Mouse (Mus musculus) hindbrain, embryonic 15.5 days (tissue): ENCODE results near the gene Ap1g2. TPM values are rescaled to one million over a fixed set of nuclear protein-coding genes. Genes with fewer than 3 reads are reported as not detected.

Experiments
- ATAC-seq: fragments of 200-750 bp; cut with Nextera tagmentation; 2 replicates; pipeline ENCODE4 v1.8.0; 2017; ENCODE audit warnings: low read depth, moderate number of reproducible peaks, moderate TSS enrichment; ENCODE audit not compliant: low FRiP score
- H3K27ac ChIP-seq: fragments of 300-500 bp; sonication (generic); replicated peaks from 2 replicates; pipeline ENCODE4 v1.5.1; 2015; ENCODE audit warnings: mild to moderate bottlenecking, inconsistent platforms
- H3K27me3 ChIP-seq: fragments of 300-500 bp; sonication (generic); 2 replicates; pipeline ENCODE4 v1.6.1; 2015; ENCODE audit warnings: control low read depth, inconsistent platforms
- H3K36me3 ChIP-seq: fragments of 300-500 bp; sonication (generic); 2 replicates; pipeline ENCODE4 v1.6.1; 2015; ENCODE audit warnings: control low read depth, inconsistent platforms
- H3K4me1 ChIP-seq: fragments of 300-500 bp; sonication (generic); replicated peaks from 2 replicates; pipeline ENCODE4 v1.6.1; 2015; ENCODE audit warnings: control low read depth, inconsistent platforms
- H3K4me2 ChIP-seq: fragments of 300-500 bp; sonication (generic); 2 replicates; pipeline ENCODE4 v1.6.1; 2015; ENCODE audit warnings: moderate library complexity, mild to moderate bottlenecking, inconsistent platforms
- H3K4me3 ChIP-seq: fragments of 300-500 bp; sonication (generic); 2 replicates; pipeline ENCODE4 v1.5.1; 2015; ENCODE audit warnings: mild to moderate bottlenecking, inconsistent platforms
- H3K9ac ChIP-seq: fragments of 300-500 bp; sonication (generic); 2 replicates; pipeline ENCODE4 v1.6.1; 2015; ENCODE audit warnings: inconsistent platforms
- H3K9me3 ChIP-seq: fragments of 300-500 bp; sonication (generic); 2 replicates; pipeline ENCODE4 v1.6.1; 2016; ENCODE audit warnings: control low read depth, inconsistent platforms
- WGBS: fragments of 180-500 bp; shearing (Covaris S2); methylation state at CpG from one replicate; pipeline ENCODE4 v1.1.7; 2015; 5-methylcytosine and 5-hydroxymethylcytosine counted together
- polyA plus RNA-seq: library from polyadenylated mRNA; unstranded; fragments of >200 nt; fragmentation: Nextera tagmentation; extraction: Ambion mirVana; gene quantifications from 2 replicates; pipeline ENCODE4 v1.2.1, GENCODE M21; 2015

Gene Ap1g2
- polyA plus RNA-seq, 1 experiment from 2014 or later: 7.3 TPM

DNA sequence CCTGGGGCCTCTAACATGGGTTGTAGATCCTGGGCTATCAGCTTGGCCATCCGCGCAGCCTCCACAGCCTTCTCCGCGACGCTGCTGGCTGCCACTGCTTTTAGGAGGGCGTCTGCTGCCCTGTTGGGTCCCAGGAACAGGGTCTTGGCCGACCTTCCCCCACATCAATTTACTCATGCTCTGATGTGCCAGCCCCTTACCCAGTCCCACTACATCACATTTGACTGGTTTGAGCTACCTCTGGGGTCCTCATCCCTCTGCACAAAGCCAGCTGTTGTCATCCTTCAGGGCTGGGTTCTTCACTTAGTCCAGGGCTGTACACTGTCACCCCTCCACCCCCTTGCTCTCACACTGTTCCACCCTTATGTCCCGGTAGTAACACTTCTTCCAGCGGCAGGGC is 3.7 kb upstream of the Ap1g2 start:
- Histone ChIP-seq H3K27ac (no peak overlapping the region; the same call in 1 of the 2 replicates), H3K4me2 (peak overlapping the region; percentile 3; the same call in 1 of the 2 replicates), H3K36me3 (peaks cover 11% of the 10 kb centered on the region; the same call in 1 of the 2 replicates), H3K9ac (0 out of 2 replicates have a peak overlapping the region, but pooled peaks have one; percentile 35), H3K4me3 (no peak overlapping the region), H3K9me3 (no peaks in the 10 kb centered on the region), H3K4me1 (peaks cover 93% of the 10 kb centered on the region), H3K27me3 (no peaks in the 10 kb centered on the region)
- 38% methylated on average over 9 of the region's 9 CpGs for WGBS
- no peak for ATAC-seq

GRCm38 (mm10) chr14:55109048-55109873 is 2.9 kb upstream of the Ap1g2 start:
- 13% methylated on average over 21 of the region's 21 CpGs for WGBS
- no peak for ATAC-seq
- peak overlapping the region; percentile 38 for H3K4me2 ChIP-seq
- H3K27me3 ChIP-seq: no peaks in the 10 kb centered on the region
- H3K36me3 ChIP-seq: peaks cover 11% of the 10 kb centered on the region; the same call in 1 of the 2 replicates
- peaks cover 93% of the 10 kb centered on the region for H3K4me1 ChIP-seq
- peak overlapping the region; percentile 35 for H3K9ac ChIP-seq
- H3K27ac ChIP-seq: peak overlapping the region; percentile 83
- no peak overlapping the region for H3K4me3 ChIP-seq
- H3K9me3 ChIP-seq: no peaks in the 10 kb centered on the region

DNA sequence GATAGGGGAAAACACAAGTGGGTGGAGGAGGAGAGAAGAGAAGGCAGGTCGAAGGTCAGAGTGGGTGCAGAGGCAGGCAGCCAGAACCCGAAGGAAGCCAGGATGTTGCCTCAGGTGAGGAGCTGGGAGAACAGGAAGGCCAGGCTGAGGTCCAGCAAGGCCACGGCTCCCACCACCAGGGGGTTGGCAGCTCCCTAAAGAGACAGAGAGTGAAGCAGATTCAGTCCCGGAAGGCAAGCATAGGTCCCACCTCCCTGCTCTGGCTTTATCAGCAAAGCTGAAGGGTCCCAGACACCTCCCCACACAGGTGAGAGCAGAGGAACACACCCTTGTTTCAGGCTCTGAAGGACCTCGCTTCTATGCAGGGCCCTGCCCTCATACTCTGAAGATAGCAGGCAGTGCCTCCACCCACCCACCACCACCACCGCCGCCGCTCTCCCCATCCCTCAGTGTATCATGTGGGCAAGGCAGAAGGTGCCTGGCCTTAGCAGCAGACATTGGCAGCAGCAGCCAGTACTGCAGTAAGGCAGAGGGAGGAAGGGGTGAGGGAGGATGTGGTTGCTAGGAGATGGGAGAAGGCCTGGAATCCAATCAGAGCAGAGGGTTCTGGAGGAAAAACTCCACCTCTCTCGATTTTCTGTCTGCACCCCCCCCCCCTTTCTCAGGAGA is 1.9 kb upstream of the Ap1g2 start:
- Histone ChIP-seq H3K4me1 (peaks cover 84% of the 10 kb centered on the region), H3K9me3 (no peaks in the 10 kb centered on the region), H3K27me3 (no peaks in the 10 kb centered on the region), H3K4me2 (peak overlapping the region; percentile 38), H3K27ac (peak overlapping the region; percentile 83), H3K9ac (peak overlapping the region; percentile 35), H3K36me3 (peaks cover 8% of the 10 kb centered on the region; the same call in 1 of the 2 replicates), H3K4me3 (no peak overlapping the region)
- WGBS: 32% methylated on average over 9 of the region's 9 CpGs
- ATAC-seq: peak; percentile 76

GRCm38 (mm10) chr14:55106990-55107389 is 597 bp upstream of the Ap1g2 start:
- H3K4me3 ChIP-seq: no peak overlapping the region
- H3K27me3 ChIP-seq: no peaks in the 10 kb centered on the region
- 64% methylated on average over 8 of the region's 8 CpGs for WGBS
- H3K9me3 ChIP-seq: no peaks in the 10 kb centered on the region
- no peaks in the 10 kb centered on the region for H3K36me3 ChIP-seq
- no peak overlapping the region for H3K4me2 ChIP-seq
- H3K27ac ChIP-seq: peak overlapping the region; percentile 83
- H3K9ac ChIP-seq: no peak overlapping the region
- H3K4me1 ChIP-seq: peaks cover 71% of the 10 kb centered on the region
- ATAC-seq: no peak

GRCm38 (mm10) chr14:55105386-55105785 is 1.0 kb downstream of the Ap1g2 start:
- 7% methylated on average over 7 of the region's 7 CpGs for WGBS
- Histone ChIP-seq H3K4me2 (peak overlapping the region; percentile 95), H3K9ac (peak overlapping the region; percentile 52), H3K4me3 (peak overlapping the region; percentile 39), H3K36me3 (no peaks in the 10 kb centered on the region), H3K27ac (peak overlapping the region; percentile 82), H3K27me3 (no peaks in the 10 kb centered on the region), H3K9me3 (no peaks in the 10 kb centered on the region), H3K4me1 (peaks cover 55% of the 10 kb centered on the region)
- no peak for ATAC-seq

DNA sequence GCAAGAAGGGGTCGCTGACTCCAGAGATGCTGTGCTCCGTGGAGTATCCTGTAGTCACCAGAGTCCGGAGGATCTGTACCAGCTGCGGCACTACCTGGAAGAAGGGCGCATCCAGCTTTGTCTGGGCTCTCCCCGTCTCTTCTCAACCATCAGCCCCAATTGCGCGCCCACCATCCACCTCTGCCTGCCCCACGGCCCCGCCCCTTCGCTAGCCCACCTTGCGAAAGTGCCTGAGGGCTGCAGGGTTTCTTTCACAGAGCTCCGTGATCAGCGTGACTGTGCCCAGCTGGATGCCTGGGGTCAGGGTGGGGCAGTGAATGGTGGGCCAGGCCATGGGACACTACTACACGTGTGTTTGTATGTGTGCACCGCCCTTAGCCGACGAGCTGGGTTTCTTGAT is 2.0 kb downstream of the Ap1g2 start:
- no peak overlapping the region for H3K27ac ChIP-seq
- no peaks in the 10 kb centered on the region for H3K9me3 ChIP-seq
- no peak for ATAC-seq
- no peaks in the 10 kb centered on the region for H3K27me3 ChIP-seq
- H3K4me1 ChIP-seq: peaks cover 45% of the 10 kb centered on the region
- WGBS: 89% methylated on average over 18 of the region's 18 CpGs
- H3K9ac ChIP-seq: no peak overlapping the region
- no peaks in the 10 kb centered on the region for H3K36me3 ChIP-seq
- H3K4me2 ChIP-seq: no peak overlapping the region
- no peak overlapping the region for H3K4me3 ChIP-seq

- 84% methylated on average over 15 of the region's 15 CpGs for WGBS
- Histone ChIP-seq H3K4me3 (no peak overlapping the region), H3K9ac (no peak overlapping the region), H3K36me3 (no peaks in the 10 kb centered on the region; the same call in 1 of the 2 replicates), H3K27me3 (no peaks in the 10 kb centered on the region), H3K27ac (no peak overlapping the region), H3K4me1 (peaks cover 32% of the 10 kb centered on the region), H3K4me2 (no peak overlapping the region), H3K9me3 (no peaks in the 10 kb centered on the region)
- no peak for ATAC-seq
These were observed 4.1 kb downstream of the Ap1g2 start for GRCm38 (mm10) chr14:55102253-55102785.

- ATAC-seq: no peak
- Histone ChIP-seq H3K4me3 (no peak overlapping the region), H3K27ac (no peak overlapping the region), H3K9ac (no peak overlapping the region), H3K36me3 (no peaks in the 10 kb centered on the region; the same call in 1 of the 2 replicates), H3K4me2 (no peak overlapping the region), H3K4me1 (peaks cover 33% of the 10 kb centered on the region), H3K27me3 (no peaks in the 10 kb centered on the region), H3K9me3 (no peaks in the 10 kb centered on the region)
- WGBS: 41% methylated on average over 4 of the region's 4 CpGs
These were observed 4.8 kb downstream of the Ap1g2 start for GRCm38 (mm10) chr14:55101592-55101991.

DNA sequence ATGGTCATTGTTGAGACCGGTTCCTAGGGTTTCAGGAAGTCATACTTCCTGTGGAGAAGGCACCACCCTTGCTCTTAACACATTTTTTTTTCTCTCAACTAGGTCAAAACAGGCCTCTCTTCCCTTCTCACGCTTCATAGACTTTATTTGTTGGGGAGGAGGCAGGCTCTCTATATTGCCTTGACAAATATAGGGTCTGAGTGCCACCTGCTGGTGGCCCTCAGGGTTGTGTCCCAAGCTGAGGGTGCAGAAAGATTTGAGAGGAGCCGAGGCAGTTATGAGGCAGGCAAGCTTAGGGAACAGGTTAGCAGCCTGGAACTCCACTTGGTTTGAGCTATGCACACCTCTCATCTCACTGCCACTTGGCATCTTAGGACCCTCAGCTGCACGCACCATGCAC is 8.3 kb downstream of the Ap1g2 start:
- Histone ChIP-seq H3K27ac (peak overlapping the region; percentile 41), H3K9me3 (no peaks in the 10 kb centered on the region), H3K4me2 (no peak overlapping the region), H3K4me1 (peaks cover 36% of the 10 kb centered on the region), H3K4me3 (no peak overlapping the region), H3K36me3 (no peaks in the 10 kb centered on the region; the same call in 1 of the 2 replicates), H3K27me3 (no peaks in the 10 kb centered on the region), H3K9ac (no peak overlapping the region)
- WGBS: 63% methylated on average over 4 of the region's 4 CpGs
- no peak for ATAC-seq

DNA sequence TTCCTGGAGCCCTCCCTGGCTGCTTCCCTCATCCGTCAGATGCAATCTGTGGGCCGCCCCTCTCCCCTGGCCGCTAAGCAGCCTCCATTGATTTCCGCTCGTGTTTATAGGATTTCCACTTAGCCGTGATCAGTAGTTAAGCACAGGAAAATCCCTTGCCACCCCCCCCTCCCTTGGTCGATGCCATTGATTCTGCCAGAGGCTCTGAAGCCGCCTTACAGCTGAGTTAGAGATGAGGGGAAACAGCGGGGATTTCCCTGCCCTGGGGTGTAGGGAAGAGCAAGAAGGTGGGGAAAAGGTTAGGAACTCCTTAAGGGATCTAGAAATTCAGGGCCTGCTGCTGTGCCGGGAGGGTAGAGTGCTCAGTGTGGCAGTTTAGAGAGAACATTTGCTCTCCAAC is 8.7 kb downstream of the Ap1g2 start:
- Histone ChIP-seq H3K4me3 (no peak overlapping the region), H3K9ac (0 out of 2 replicates have a peak overlapping the region, but pooled peaks have one; percentile 23), H3K27me3 (no peaks in the 10 kb centered on the region), H3K9me3 (no peaks in the 10 kb centered on the region), H3K4me2 (peak overlapping the region; percentile 34), H3K36me3 (no peaks in the 10 kb centered on the region; the same call in 1 of the 2 replicates), H3K4me1 (peaks cover 38% of the 10 kb centered on the region), H3K27ac (peak overlapping the region; percentile 41)
- ATAC-seq: no peak
- 69% methylated on average over 10 of the region's 10 CpGs for WGBS

GRCm38 (mm10) chr14:55096573-55097087 is 9.8 kb downstream of the Ap1g2 start:
- H3K4me3 ChIP-seq: no peak overlapping the region
- WGBS: 50% methylated on average over 9 of the region's 9 CpGs
- H3K9me3 ChIP-seq: no peaks in the 10 kb centered on the region
- no peaks in the 10 kb centered on the region; the same call in 1 of the 2 replicates for H3K36me3 ChIP-seq
- H3K27me3 ChIP-seq: no peaks in the 10 kb centered on the region
- H3K4me1 ChIP-seq: peaks cover 42% of the 10 kb centered on the region
- H3K27ac ChIP-seq: peak overlapping the region; percentile 41
- ATAC-seq: no peak
- H3K9ac ChIP-seq: peak overlapping the region; percentile 23; the same call in 1 of the 2 replicates
- peak overlapping the region; percentile 34 for H3K4me2 ChIP-seq
